Mouse (Mus musculus) MEL-GATA-1-ER (cell line): ENCODE measurements around the gene Ipo13.
A peak's percentile ranks its signal among the peaks of the same experiment; 100 is the strongest.

Experiments used
- DNase-seq: peaks from one replicate; pipeline ENCODE4 v3.0.0-alpha.2; 2012; ENCODE audit warnings: low read depth; ENCODE audit errors: extremely low read depth

The Ipo13 gene

GRCm38 (mm10) chr4:117914031-117914430, 768 bp downstream of the Ipo13 start:
- DNase-seq: no peak

- no peak for DNase-seq
Observed at GRCm38 (mm10) chr4:117913421-117913820, 1.4 kb downstream of the Ipo13 start.

- DNase-seq: no peak
Observed at GRCm38 (mm10) chr4:117912685-117913273, 2.0 kb downstream of the Ipo13 start.

- no peak for DNase-seq
Observed at GRCm38 (mm10) chr4:117912131-117912561, 2.7 kb downstream of the Ipo13 start.

GRCm38 (mm10) chr4:117908834-117909453, 5.9 kb downstream of the Ipo13 start:
- no peak for DNase-seq

- DNase-seq: no peak
Observed at GRCm38 (mm10) chr4:117906196-117906595, 8.6 kb downstream of the Ipo13 start.

- no peak for DNase-seq
Observed at GRCm38 (mm10) chr4:117904761-117905160, 10.0 kb downstream of the Ipo13 start.

- DNase-seq: no peak
Observed at GRCm38 (mm10) chr4:117904094-117904493, 10.7 kb downstream of the Ipo13 start.

- no peak for DNase-seq
Observed at GRCm38 (mm10) chr4:117898111-117898510, 16.7 kb downstream of the Ipo13 start.

GRCm38 (mm10) chr4:117896031-117896430, 18.8 kb downstream of the Ipo13 start:
- DNase-seq: no peak

- no peak for DNase-seq
Observed at GRCm38 (mm10) chr4:117895339-117895738, 19.5 kb downstream of the Ipo13 start.

GRCm38 (mm10) chr4:117894601-117895000, 20.2 kb downstream of the Ipo13 start:
- DNase-seq: no peak

- peak; percentile 33 for DNase-seq
Observed at GRCm38 (mm10) chr4:117893376-117893775, 21.4 kb downstream of the Ipo13 start.

- peak; percentile 92 for DNase-seq
Observed at GRCm38 (mm10) chr4:117891738-117892161, 23.0 kb downstream of the Ipo13 start, which contains the start of gene Dph2. TSS of gene Dph2 (minus strand) at chr4:117892032.

GRCm38 (mm10) chr4:117890750-117891149, 24.0 kb downstream of the Ipo13 start:
- DNase-seq: no peak

- no peak for DNase-seq
Observed at GRCm38 (mm10) chr4:117890031-117890430, 24.8 kb downstream of the Ipo13 start.

GRCm38 (mm10) chr4:117889471-117889870, 25.3 kb downstream of the Ipo13 start:
- no peak for DNase-seq

- no peak for DNase-seq
Observed at GRCm38 (mm10) chr4:117887920-117888319, 26.9 kb downstream of the Ipo13 start.

GRCm38 (mm10) chr4:117887133-117887532, 27.7 kb downstream of the Ipo13 start, which contains the start of gene Atp6v0b:
TSS of gene Atp6v0b (minus strand) at chr4:117887333.
- peak; percentile 60 for DNase-seq

GRCm38 (mm10) chr4:117886644-117887043, 28.2 kb downstream of the Ipo13 start:
- DNase-seq: peak; percentile 43

- no peak for DNase-seq
Observed at GRCm38 (mm10) chr4:117885994-117886393, 28.8 kb downstream of the Ipo13 start.

- DNase-seq: no peak
Observed at GRCm38 (mm10) chr4:117885093-117885492, 29.7 kb downstream of the Ipo13 start.

- no peak for DNase-seq
Observed at GRCm38 (mm10) chr4:117884146-117884545, 30.7 kb downstream of the Ipo13 start.
